ENCODE assay signal across 26 mouse cellular contexts in the genomic region with DNA sequence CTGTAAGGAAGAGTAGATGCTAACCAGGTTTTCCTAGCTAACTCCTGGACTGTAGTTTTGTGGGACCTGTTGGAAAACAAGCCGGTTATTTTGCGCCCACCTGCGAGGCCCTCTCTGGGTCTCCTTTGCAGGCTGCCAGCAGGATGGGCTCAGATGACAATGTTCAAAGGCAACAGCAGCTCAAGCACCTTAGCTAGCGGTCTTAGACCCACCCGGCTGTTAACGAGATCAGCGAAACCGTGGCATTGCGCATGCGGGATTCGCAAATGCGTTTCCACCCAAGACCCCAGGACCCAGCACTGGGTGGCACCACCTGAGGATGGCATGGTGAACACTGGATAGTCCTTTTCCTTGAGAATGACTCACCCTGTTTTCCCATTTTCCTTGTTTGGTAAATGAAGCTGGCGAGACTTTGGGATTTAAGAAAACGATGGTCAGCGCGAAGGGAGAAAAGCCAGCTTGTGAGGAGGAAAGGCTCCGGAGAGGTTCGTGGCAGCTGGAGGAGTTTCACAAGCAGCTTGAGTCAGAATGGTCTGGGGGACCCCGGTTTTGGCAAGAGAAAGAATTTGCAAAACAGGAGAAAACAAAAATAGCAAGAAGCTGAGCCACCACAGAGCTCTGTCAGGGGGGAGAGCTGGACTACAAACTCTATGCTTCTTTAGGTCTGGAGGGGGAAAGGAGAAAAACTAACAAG. TPM values are rescaled to one million over a fixed set of nuclear protein-coding genes. Genes with fewer than 3 reads are reported as not detected.
DNase-seq lines count a peak whose midpoint lies in the region; ATAC-seq and TF ChIP-seq lines count a peak whose summit lies in the region.
"Had no signal": no experiment of that assay in that cellular context is flagged by ENCODE, and none has a peak within 500 bp of the region (broad histone marks: within the 10 kb centered on the region; RNA-seq: fewer than 3 reads in every experiment).

No protein-coding gene starts in this region.

- peaks cover 22% of the 10 kb centered on the region for H3K36me3 ChIP-seq in embryonic facial prominence, embryonic 14.5 days (ENCODE audit: control insufficient read depth, insufficient read depth, low read length)
- H3K36me3 ChIP-seq in embryonic facial prominence, embryonic 10.5 days (replicated peaks): peaks cover 33% of the 10 kb centered on the region
- H3K36me3 ChIP-seq in lung, embryonic 14.5 days (ENCODE audit: insufficient read depth): peaks cover 14% of the 10 kb centered on the region; the same call in 1 of the 2 replicates
- peaks cover 5% of the 10 kb centered on the region; the same call in 1 of the 2 replicates for H3K36me3 ChIP-seq in neural tube, embryonic 12.5 days

- ATAC-seq in embryonic facial prominence, embryonic 14.5 days (ENCODE audit: low read depth): 0 out of 2 replicates have a peak, but pooled peaks have one; percentile 3
- ATAC-seq in lung, embryonic 14.5 days (ENCODE audit: insufficient read depth): no peak
- ATAC-seq in neural tube, embryonic 12.5 days (ENCODE audit: low FRiP score, low read depth): peak; percentile 19; the same call in 1 of the 2 replicates
- ATAC-seq: CD4-positive, CD25-positive, alpha-beta regulatory T cell, adult 4 months; forebrain, embryonic 13.5 days; forebrain, postnatal 0 days had no signal

- no peak overlapping the region for H3K4me2 ChIP-seq in embryonic facial prominence, embryonic 14.5 days (ENCODE audit: low read depth, low read length)
- H3K4me2 ChIP-seq in lung, embryonic 14.5 days: no peak overlapping the region
- no peak overlapping the region for H3K4me2 ChIP-seq in neural tube, embryonic 12.5 days (replicated peaks)
- H3K4me2 ChIP-seq: embryonic facial prominence, embryonic 13.5 days; forebrain, embryonic 13.5 days; heart, embryonic 11.5 days; heart, embryonic 15.5 days; hindbrain, embryonic 13.5 days had no signal

- TF ChIP-seq CTCF in lung, embryonic 14.5 days (IDR thresholded peaks at IDR 0.05; ENCODE audit: low read depth): no peak

- H3K4me3 ChIP-seq in embryonic facial prominence, embryonic 14.5 days (ENCODE audit: low read depth, low read length): no peak overlapping the region
- no peak overlapping the region for H3K4me3 ChIP-seq in embryonic facial prominence, embryonic 10.5 days
- no peak overlapping the region for H3K4me3 ChIP-seq in lung, embryonic 14.5 days (ENCODE audit: low read depth, low read length)
- no peak overlapping the region for H3K4me3 ChIP-seq in neural tube, embryonic 12.5 days
- H3K4me3 ChIP-seq: embryonic facial prominence, embryonic 13.5 days; forebrain, embryonic 13.5 days; heart, embryonic 15.5 days; hindbrain, embryonic 13.5 days had no signal

- H3K9me3 ChIP-seq in embryonic facial prominence, embryonic 14.5 days (ENCODE audit: control insufficient read depth, low read length): no peaks in the 10 kb centered on the region
- no peaks in the 10 kb centered on the region for H3K9me3 ChIP-seq in embryonic facial prominence, embryonic 10.5 days
- H3K9me3 ChIP-seq in lung, embryonic 14.5 days (ENCODE audit: low read depth, low read length): no peaks in the 10 kb centered on the region
- no peaks in the 10 kb centered on the region for H3K9me3 ChIP-seq in neural tube, embryonic 12.5 days
- H3K9me3 ChIP-seq: embryonic facial prominence, embryonic 13.5 days; forebrain, embryonic 13.5 days; G1E; heart, embryonic 15.5 days; hindbrain, embryonic 13.5 days had no signal

- no peaks in the 10 kb centered on the region for H3K27me3 ChIP-seq in embryonic facial prominence, embryonic 14.5 days (replicated peaks; ENCODE audit: control insufficient read depth, insufficient read depth, low read length)
- H3K27me3 ChIP-seq in embryonic facial prominence, embryonic 10.5 days (replicated peaks; ENCODE audit: low read depth, poor library complexity, severe bottlenecking): no peaks in the 10 kb centered on the region
- H3K27me3 ChIP-seq in lung, embryonic 14.5 days (ENCODE audit: insufficient read depth, low read length): no peaks in the 10 kb centered on the region
- H3K27me3 ChIP-seq in neural tube, embryonic 12.5 days (replicated peaks): no peaks in the 10 kb centered on the region
- H3K27me3 ChIP-seq: embryonic facial prominence, embryonic 13.5 days; forebrain, embryonic 13.5 days; heart, embryonic 15.5 days; hindbrain, embryonic 13.5 days had no signal

- DNase-seq in embryonic facial prominence, embryonic 14.5 days (ENCODE audit: low spot score): no peak
- DNase-seq in embryonic facial prominence, embryonic 10.5 days (ENCODE audit: low spot score): no peak
- peak; percentile 55 for DNase-seq in lung, embryonic 14.5 days
- no peak for DNase-seq in lung, postnatal 25 days (ENCODE audit: low spot score)
- DNase-seq in neural tube, embryonic 10.5 days (ENCODE audit: extremely low spot score, low spot score): no peak
- no peak for DNase-seq in left cerebral cortex, adult 8-10 months (ENCODE audit: low spot score in 2 of 2)
- no peak for DNase-seq in gastrocnemius, adult 8-10 months (ENCODE audit: low spot score in 2 of 2)
- DNase-seq: adrenal gland, postnatal 10 days; B cell, adult 2 months; cerebellum, adult 11-12 months; cerebellum, adult 9-10 months; cerebellum, postnatal 25 days; forebrain, postnatal 0 days; gastrocnemius, postnatal 25 days; heart, adult 18-20 months; heart, postnatal 14 days had no signal

- H3K4me1 ChIP-seq in embryonic facial prominence, embryonic 14.5 days (ENCODE audit: control insufficient read depth, insufficient read depth, low read length): no peaks in the 10 kb centered on the region
- peaks cover under 1% of the 10 kb centered on the region for H3K4me1 ChIP-seq in embryonic facial prominence, embryonic 10.5 days
- H3K4me1 ChIP-seq in lung, embryonic 14.5 days (ENCODE audit: insufficient read depth): no peaks in the 10 kb centered on the region
- H3K4me1 ChIP-seq in neural tube, embryonic 12.5 days: peaks cover 2% of the 10 kb centered on the region
- H3K4me1 ChIP-seq: heart, embryonic 15.5 days had no signal

- H3K27ac ChIP-seq in embryonic facial prominence, embryonic 14.5 days (replicated peaks; ENCODE audit: low read depth, low read length): no peak overlapping the region
- H3K27ac ChIP-seq in embryonic facial prominence, embryonic 10.5 days (replicated peaks): no peak overlapping the region
- no peak overlapping the region for H3K27ac ChIP-seq in lung, embryonic 14.5 days (ENCODE audit: low read depth)
- H3K27ac ChIP-seq in neural tube, embryonic 12.5 days: no peak overlapping the region
- H3K27ac ChIP-seq: embryonic facial prominence, embryonic 13.5 days; forebrain, embryonic 13.5 days; heart, embryonic 15.5 days; hindbrain, embryonic 13.5 days had no signal

- H3K9ac ChIP-seq in embryonic facial prominence, embryonic 14.5 days (ENCODE audit: low read depth, low read length): no peak overlapping the region
- no peak overlapping the region for H3K9ac ChIP-seq in lung, embryonic 14.5 days
- H3K9ac ChIP-seq in neural tube, embryonic 12.5 days: no peak overlapping the region
- H3K9ac ChIP-seq: embryonic facial prominence, embryonic 13.5 days; forebrain, embryonic 13.5 days; forebrain, postnatal 0 days; heart, embryonic 15.5 days; hindbrain, embryonic 13.5 days had no signal

- 75% methylated on average over 19 of the region's 19 CpGs for WGBS in embryonic facial prominence, embryonic 14.5 days
- 80% methylated on average over 19 of the region's 19 CpGs for WGBS in embryonic facial prominence, embryonic 10.5 days
- 65% methylated on average over 19 of the region's 19 CpGs for WGBS in lung, embryonic 14.5 days
- whole genome bisulfite sequencing in neural tube, embryonic 12.5 days: 86% methylated on average over 19 of the region's 19 CpGs

RNA-seq across cellular contexts. Expression of a gene that starts 39.0 kb away (rescaled TPM):
- 2.1 and 2.9 TPM in 2 replicates for polyA plus RNA-seq in embryonic facial prominence, embryonic 14.5 days (2014; fragmentation: Nextera tagmentation; extraction: Ambion mirVana)
- not detected in 2 replicates for polyA plus RNA-seq in embryonic facial prominence, embryonic 10.5 days (2016; fragmentation: Nextera tagmentation; extraction: Ambion mirVana)
- polyA plus RNA-seq in lung, embryonic 14.5 days (2014; fragmentation: Nextera tagmentation; extraction: Ambion mirVana): 1.3 and 2.0 TPM in 2 replicates
- 1.5 and 1.6 TPM in 2 replicates for polyA plus RNA-seq in neural tube, embryonic 12.5 days (2016; fragmentation: Nextera tagmentation; extraction: Ambion mirVana)
- 1 to 10 TPM in 3 of 4 experiments, not detected in 1; 1.2 to 1.7 (median 1.6) TPM for total RNA-seq in left cerebral cortex, adult 8-10 months (2022)
- under 1 TPM in 1 of 4 experiments, not detected in 3; 0.72 TPM for total RNA-seq in gastrocnemius, adult 8-10 months (2022)
- total RNA-seq: forebrain, postnatal 0 days; hematopoietic stem cell, adult 5-6 weeks had no signal
- polyA plus RNA-seq: CD4-positive, CD25-positive, alpha-beta regulatory T cell, adult 4 months; cortical plate, adult 2 months; embryonic facial prominence, embryonic 13.5 days; forebrain, embryonic 13.5 days; heart, embryonic 11.5 days; heart, embryonic 15.5 days; hindbrain, embryonic 13.5 days had no signal

RNA-seq across cellular contexts. Expression of a gene that starts 39.4 kb away (rescaled TPM):
- 115 and 118 TPM in 2 replicates for polyA plus RNA-seq in embryonic facial prominence, embryonic 14.5 days (2014; fragmentation: Nextera tagmentation; extraction: Ambion mirVana)
- polyA plus RNA-seq in embryonic facial prominence, embryonic 10.5 days (2016; fragmentation: Nextera tagmentation; extraction: Ambion mirVana): 61.0 and 61.5 TPM in 2 replicates
- polyA plus RNA-seq in lung, embryonic 14.5 days (2014; fragmentation: Nextera tagmentation; extraction: Ambion mirVana): 91.2 and 96.3 TPM in 2 replicates
- polyA plus RNA-seq in neural tube, embryonic 12.5 days (2016; fragmentation: Nextera tagmentation; extraction: Ambion mirVana): 96.7 and 98.4 TPM in 2 replicates
- 10 to 100 TPM; 79.2 to 88.1 (median 83.0) TPM for total RNA-seq in left cerebral cortex, adult 8-10 months (2022)
- total RNA-seq in gastrocnemius, adult 8-10 months (2022): 10 to 100 TPM; 66.2 to 86.7 (median 75.1) TPM
